Mouse (Mus musculus) hindbrain, embryonic 10.5 days (tissue): ENCODE results near the gene Slc45a2. TPM values are rescaled to one million over a fixed set of nuclear protein-coding genes. Genes with fewer than 3 reads are reported as not detected.

Source experiments
- DNase-seq: peaks from one replicate; pipeline ENCODE4 v3.0.0-alpha.2; 2017; ENCODE audit warnings: low spot score
- H3K27ac ChIP-seq: fragments of 300-500 bp; sonication (generic); 2 replicates; pipeline ENCODE4 v1.5.1; 2016; ENCODE audit warnings: mild to moderate bottlenecking, moderate library complexity
- H3K27me3 ChIP-seq: fragments of 300-500 bp; sonication (generic); 2 replicates; pipeline ENCODE4 v1.6.1; 2016; ENCODE audit warnings: mild to moderate bottlenecking; ENCODE audit not compliant: poor library complexity, insufficient read depth, severe bottlenecking
- H3K36me3 ChIP-seq: fragments of 300-500 bp; sonication (generic); 2 replicates; pipeline ENCODE4 v1.6.1; 2016; ENCODE audit warnings: mild to moderate bottlenecking, moderate library complexity
- H3K4me1 ChIP-seq: fragments of 300-500 bp; sonication (generic); replicated peaks from 2 replicates; pipeline ENCODE4 v1.6.1; 2016; ENCODE audit warnings: mild to moderate bottlenecking
- H3K4me3 ChIP-seq: fragments of 300-500 bp; sonication (generic); 2 replicates; pipeline ENCODE4 v1.5.1; 2016; ENCODE audit warnings: mild to moderate bottlenecking, moderate library complexity
- H3K9me3 ChIP-seq: fragments of 300-500 bp; sonication (generic); 2 replicates; pipeline ENCODE4 v1.6.1; 2016; ENCODE audit warnings: mild to moderate bottlenecking, moderate library complexity
- WGBS: fragments of 180-500 bp; shearing (Covaris S2); methylation state at CpG from one replicate; pipeline ENCODE4 v1.1.7; 2016; 5-methylcytosine and 5-hydroxymethylcytosine counted together
- polyA plus RNA-seq: library from polyadenylated mRNA; unstranded; fragments of >200 nt; fragmentation: Nextera tagmentation; extraction: Ambion mirVana; gene quantifications from 2 replicates; pipeline ENCODE4 v1.2.1, GENCODE M21; 2016

The Slc45a2 gene
- 0.19 and 0.21 TPM in 2 replicates for polyA plus RNA-seq

DNA sequence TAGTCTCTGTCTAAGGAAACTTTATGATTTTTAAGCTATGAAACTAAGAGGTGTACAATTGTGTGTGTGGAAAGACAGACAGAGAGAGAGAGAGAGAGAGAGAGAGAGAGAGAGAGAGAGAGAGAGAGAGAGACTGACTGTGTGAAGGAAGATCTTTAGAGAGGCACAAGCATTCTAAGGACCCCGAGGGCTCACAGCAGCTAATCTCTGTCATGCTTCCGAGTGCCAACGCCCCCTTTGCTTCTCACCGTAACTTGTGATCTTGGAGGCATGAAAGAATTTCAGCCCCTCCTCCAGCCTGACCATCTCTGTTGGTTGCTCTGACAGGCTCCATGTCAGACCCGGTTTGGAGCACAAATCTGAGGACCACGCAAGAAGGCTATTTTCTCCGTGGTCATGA, at the start of gene Slc45a2:
Gene Slc45a2 (plus strand): TSS at position 301 of the 400 bp plus-strand sequence.
- 56% methylated on average over 7 of the region's 7 CpGs for WGBS
- no peak for DNase-seq
- no peaks in the 10 kb centered on the region for H3K9me3 ChIP-seq
- H3K27me3 ChIP-seq, result no peaks in the 10 kb centered on the region
- H3K4me3 ChIP-seq, result no peak within 1 kb of the TSS
- H3K27ac ChIP-seq, result no peak within 1 kb of the TSS
- no peaks in the 10 kb centered on the region; the same call in 1 of the 2 replicates for H3K4me1 ChIP-seq
- H3K36me3 ChIP-seq, result no peaks in the 10 kb centered on the region

GRCm38 (mm10) chr15:10951951-10952759, 48.4 kb upstream of the Slc45a2 start, which contains the start of gene C1qtnf3:
TSS of gene C1qtnf3 (plus strand) at chr15:10952332.
- Histone ChIP-seq H3K36me3 (no peaks in the 10 kb centered on the region), H3K4me1 (peaks cover 23% of the 10 kb centered on the region), H3K4me3 (no peak within 1 kb of the TSS), H3K9me3 (no peaks in the 10 kb centered on the region), H3K27me3 (no peaks in the 10 kb centered on the region), H3K27ac (peak within 1 kb of the TSS; percentile 9; the same call in 1 of the 2 replicates)
- 76% methylated on average over 23 of the region's 23 CpGs for WGBS
- no peak for DNase-seq

DNA sequence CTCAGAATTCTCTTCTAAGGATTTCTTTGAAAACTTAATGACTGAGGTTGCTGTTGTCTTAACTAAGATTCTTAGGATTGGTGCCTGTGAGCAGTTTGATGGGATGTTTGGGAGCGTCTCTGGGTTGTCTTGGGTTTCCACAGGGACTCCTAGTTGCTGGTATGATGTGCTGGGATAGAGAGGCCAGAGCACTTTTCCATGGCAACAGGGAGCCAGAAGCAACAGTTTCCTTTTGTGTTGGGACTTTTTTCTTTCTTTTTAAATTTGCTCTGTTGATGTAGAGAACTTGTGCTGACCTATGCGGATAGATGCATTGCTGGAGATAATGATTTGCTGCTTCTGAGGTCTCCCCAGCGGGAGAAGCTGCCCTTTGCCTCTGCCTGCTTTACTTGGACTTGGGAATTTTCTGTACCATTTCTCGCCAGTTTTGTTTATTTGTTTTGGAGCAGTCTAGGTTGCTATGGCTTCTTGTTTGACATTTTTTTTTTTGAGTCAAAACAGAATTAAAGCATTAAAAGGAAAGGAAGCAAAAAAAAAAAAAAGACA, 47.7 kb upstream of the Slc45a2 start:
- H3K27me3 ChIP-seq, result no peaks in the 10 kb centered on the region
- no peak overlapping the region for H3K4me3 ChIP-seq
- H3K9me3 ChIP-seq, result no peaks in the 10 kb centered on the region
- DNase-seq, result no peak
- whole genome bisulfite sequencing, result 48% methylated on average over 4 of the region's 4 CpGs
- H3K27ac ChIP-seq, result peak overlapping the region; percentile 9; the same call in 1 of the 2 replicates
- peaks cover 23% of the 10 kb centered on the region for H3K4me1 ChIP-seq
- no peaks in the 10 kb centered on the region for H3K36me3 ChIP-seq

DNA sequence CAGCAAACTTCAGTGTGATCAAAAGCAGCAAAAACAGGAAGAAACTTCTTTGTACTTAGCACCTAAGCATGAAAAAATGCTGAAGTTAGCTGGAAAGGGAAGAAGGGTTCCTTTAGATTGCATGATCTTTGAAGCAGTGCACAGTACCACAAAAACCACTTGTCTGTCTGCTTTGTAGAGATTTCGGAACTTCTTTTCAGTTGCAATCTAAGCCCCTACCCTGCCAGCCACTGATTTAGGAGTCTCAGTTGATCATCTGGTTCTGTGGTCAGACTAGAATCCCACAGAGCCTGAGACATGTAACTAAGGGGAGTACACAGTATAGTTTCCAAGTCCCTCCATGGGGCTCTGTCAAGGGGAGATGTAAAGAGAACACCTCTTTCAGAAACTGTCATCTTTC, 47.1 kb upstream of the Slc45a2 start:
- Histone ChIP-seq H3K27me3 (no peaks in the 10 kb centered on the region), H3K9me3 (no peaks in the 10 kb centered on the region), H3K36me3 (no peaks in the 10 kb centered on the region), H3K4me3 (no peak overlapping the region), H3K4me1 (peaks cover 23% of the 10 kb centered on the region), H3K27ac (no peak overlapping the region)
- WGBS, result 80% methylated on average over 1 of the region's 1 CpGs
- no peak for DNase-seq

- Histone ChIP-seq H3K27ac (no peak overlapping the region), H3K27me3 (no peaks in the 10 kb centered on the region), H3K4me1 (peaks cover 23% of the 10 kb centered on the region), H3K36me3 (no peaks in the 10 kb centered on the region), H3K9me3 (no peaks in the 10 kb centered on the region), H3K4me3 (no peak overlapping the region)
- DNase-seq, result no peak
- WGBS, result 90% methylated on average over 6 of the region's 6 CpGs
Measured at GRCm38 (mm10) chr15:10954381-10955016, 46.0 kb upstream of the Slc45a2 start.

DNA sequence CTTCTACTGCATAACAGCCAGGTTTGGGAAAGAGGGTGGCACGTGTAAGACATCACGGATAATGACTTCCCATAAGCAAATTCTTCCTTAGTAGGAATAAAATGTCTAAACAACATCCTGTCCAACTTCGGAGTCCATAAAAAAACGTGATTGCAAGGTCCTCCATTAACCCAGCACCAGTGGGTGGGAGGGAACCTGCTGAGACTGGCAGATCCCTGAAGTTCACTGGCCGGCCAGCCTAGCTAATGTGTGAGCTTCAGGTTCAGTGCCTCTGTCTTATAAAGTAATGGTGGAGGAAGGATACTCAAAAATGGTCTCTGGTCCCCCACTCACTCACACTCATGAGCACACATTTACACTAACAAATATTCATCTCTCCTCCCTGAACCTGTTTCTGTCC, 45.4 kb upstream of the Slc45a2 start:
- Histone ChIP-seq H3K27me3 (no peaks in the 10 kb centered on the region), H3K4me1 (peaks cover 23% of the 10 kb centered on the region), H3K9me3 (no peaks in the 10 kb centered on the region), H3K4me3 (no peak overlapping the region), H3K36me3 (no peaks in the 10 kb centered on the region), H3K27ac (no peak overlapping the region)
- WGBS, result 72% methylated on average over 5 of the region's 5 CpGs
- no peak for DNase-seq

GRCm38 (mm10) chr15:10956706-10957105, 43.8 kb upstream of the Slc45a2 start:
- Histone ChIP-seq H3K27ac (no peak overlapping the region), H3K27me3 (no peaks in the 10 kb centered on the region), H3K4me1 (peaks cover 23% of the 10 kb centered on the region), H3K4me3 (no peak overlapping the region), H3K36me3 (no peaks in the 10 kb centered on the region), H3K9me3 (no peaks in the 10 kb centered on the region)
- 57% methylated on average over 3 of the region's 3 CpGs for WGBS
- DNase-seq, result no peak

DNA sequence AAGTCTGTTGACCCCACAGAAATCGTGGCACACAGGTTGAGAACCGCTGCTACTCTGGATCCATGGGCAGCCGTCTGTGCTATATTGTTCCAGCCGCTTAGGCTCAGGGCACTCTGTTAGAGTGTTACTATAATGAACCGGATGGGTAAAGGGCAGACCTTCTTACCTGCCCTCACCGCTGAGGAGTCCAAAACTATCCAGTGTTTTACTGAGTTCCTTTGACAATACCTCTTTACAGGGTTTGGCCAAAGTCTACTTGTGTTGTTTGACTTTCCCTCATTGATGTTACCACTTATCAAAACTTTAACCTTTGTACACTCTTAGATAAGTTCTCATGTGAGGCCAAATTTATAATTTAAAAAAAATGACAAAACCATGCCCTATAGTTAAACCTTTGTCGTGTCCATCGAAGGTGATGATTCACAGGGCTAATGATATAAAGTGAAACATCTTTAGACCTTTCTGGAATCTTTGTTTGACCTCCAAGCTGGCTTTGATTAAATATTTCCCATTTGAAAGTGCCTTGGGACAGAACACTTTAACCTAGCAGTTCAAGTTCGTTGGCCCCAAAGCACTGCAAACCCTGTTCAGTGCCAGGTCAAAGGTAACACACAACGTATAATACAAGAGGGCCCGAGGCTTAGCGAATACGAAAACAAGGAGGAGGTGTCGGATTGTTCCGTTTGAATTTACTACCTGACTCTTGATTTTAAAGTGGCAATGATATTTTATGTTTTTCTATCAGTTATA, 41.1 kb upstream of the Slc45a2 start:
- 87% methylated on average over 15 of the region's 15 CpGs for WGBS
- Histone ChIP-seq H3K27me3 (no peaks in the 10 kb centered on the region), H3K4me1 (peaks cover 3% of the 10 kb centered on the region; the same call in 1 of the 2 replicates), H3K27ac (no peak overlapping the region), H3K36me3 (no peaks in the 10 kb centered on the region), H3K4me3 (no peak overlapping the region), H3K9me3 (no peaks in the 10 kb centered on the region)
- no peak for DNase-seq

- DNase-seq, result no peak
- peaks cover 3% of the 10 kb centered on the region; the same call in 1 of the 2 replicates for H3K4me1 ChIP-seq
- H3K27ac ChIP-seq, result no peak overlapping the region
- 93% methylated on average over 5 of the region's 5 CpGs for WGBS
- H3K4me3 ChIP-seq, result no peak overlapping the region
- H3K27me3 ChIP-seq, result no peaks in the 10 kb centered on the region
- no peaks in the 10 kb centered on the region for H3K9me3 ChIP-seq
- H3K36me3 ChIP-seq, result no peaks in the 10 kb centered on the region
Measured at GRCm38 (mm10) chr15:10960267-10960666, 40.3 kb upstream of the Slc45a2 start.

- Histone ChIP-seq H3K27ac (no peak overlapping the region), H3K4me1 (no peaks in the 10 kb centered on the region), H3K36me3 (no peaks in the 10 kb centered on the region), H3K27me3 (no peaks in the 10 kb centered on the region), H3K9me3 (no peaks in the 10 kb centered on the region), H3K4me3 (no peak overlapping the region)
- WGBS, result 90% methylated on average over 2 of the region's 2 CpGs
- no peak for DNase-seq
Measured at GRCm38 (mm10) chr15:10962601-10963000, 37.9 kb upstream of the Slc45a2 start.

- Histone ChIP-seq H3K4me1 (no peaks in the 10 kb centered on the region), H3K4me3 (no peak overlapping the region), H3K9me3 (no peaks in the 10 kb centered on the region), H3K36me3 (no peaks in the 10 kb centered on the region), H3K27ac (no peak overlapping the region), H3K27me3 (no peaks in the 10 kb centered on the region)
- no peak for DNase-seq
- WGBS, result 84% methylated on average over 3 of the region's 3 CpGs
Measured at GRCm38 (mm10) chr15:10969439-10969838, 31.1 kb upstream of the Slc45a2 start.

GRCm38 (mm10) chr15:10970777-10971176, 29.7 kb upstream of the Slc45a2 start:
- no peak overlapping the region for H3K27ac ChIP-seq
- WGBS, result 90% methylated on average over 5 of the region's 5 CpGs
- no peaks in the 10 kb centered on the region for H3K36me3 ChIP-seq
- H3K4me1 ChIP-seq, result no peaks in the 10 kb centered on the region
- H3K9me3 ChIP-seq, result no peaks in the 10 kb centered on the region
- no peak overlapping the region for H3K4me3 ChIP-seq
- DNase-seq, result no peak
- H3K27me3 ChIP-seq, result no peaks in the 10 kb centered on the region
